Mouse (Mus musculus): ENCODE measurements around the gene Ddn.

DNA sequence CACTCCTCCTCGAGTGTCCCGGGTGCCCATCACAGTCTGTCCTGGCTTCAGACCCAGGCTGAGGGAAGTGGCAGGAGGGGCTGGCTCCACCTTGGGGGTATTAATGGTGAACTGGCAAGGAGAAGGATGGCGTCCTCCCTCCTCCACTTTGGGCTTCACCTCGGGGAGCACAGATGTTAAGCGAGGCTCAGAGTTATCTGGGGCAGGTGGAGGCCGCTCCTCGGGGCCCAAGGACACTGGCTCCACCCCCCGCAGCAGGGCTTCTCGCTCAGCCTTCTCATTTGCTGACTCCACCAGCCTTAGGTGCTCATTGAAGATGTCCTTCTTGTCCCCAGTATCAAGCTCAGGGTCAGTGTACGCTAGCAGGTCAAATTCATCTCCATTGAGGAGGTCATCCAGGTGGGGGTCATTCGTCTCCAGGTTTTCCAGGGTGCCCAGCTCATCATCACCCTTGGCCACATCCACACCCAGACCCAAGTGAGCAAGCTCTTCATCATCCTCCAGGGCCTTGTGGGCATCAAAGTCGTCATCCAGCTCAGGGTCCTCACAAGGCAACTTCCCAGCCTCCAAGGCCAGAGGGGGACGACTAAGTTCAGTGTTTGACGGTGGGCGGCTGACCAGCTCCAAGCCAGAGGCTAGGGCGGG lies 40.8 kb upstream of the Ddn start:
- TF ChIP-seq CTCF (IDR thresholded peaks at IDR 0.05; ENCODE audit: borderline replicate concordance, extremely low read depth, insufficient read depth, insufficient read length) (no peak), POLR2A (IDR thresholded peaks at IDR 0.05; ENCODE audit: borderline replicate concordance, extremely low read depth, insufficient read depth, insufficient read length, poor library complexity, severe bottlenecking) (no peak)

All from brain, embryonic 14.5 days (tissue).